Mouse (Mus musculus): Measurements from ENCODE around the gene Syngr3.
A peak's percentile ranks its signal among the peaks of the same experiment; 100 is the strongest.
"Not testable (repeated sequence)": the region's sequence is repeated elsewhere in the genome, so short reads cannot be mapped to it uniquely, and the experiment has no call there.

Gene Syngr3

GRCm38 (mm10) chr17:24719494-24720222 is 29.9 kb upstream of the Syngr3 start:
- DNase-seq (ENCODE audit: low spot score in 2 of 2), result peak; percentile 99

- DNase-seq (ENCODE audit: low spot score in 2 of 2), result not testable (repeated sequence)
Measured at GRCm38 (mm10) chr17:24718938-24719337, 29.2 kb upstream of the Syngr3 start.

- DNase-seq (ENCODE audit: low spot score in 2 of 2), result peak in 1 of 2 experiments; percentile 5
Measured at GRCm38 (mm10) chr17:24717943-24718342, 28.2 kb upstream of the Syngr3 start, which contains the start of the genes Rnf151 and Rps2. Rnf151 (minus strand) TSS chr17:24718063. Rps2 (plus strand) TSS chr17:24718116.

- DNase-seq (ENCODE audit: low spot score in 2 of 2), result peak in 1 of 2 experiments; percentile 5
Measured at GRCm38 (mm10) chr17:24716166-24716682, 26.5 kb upstream of the Syngr3 start.

- DNase-seq (ENCODE audit: low spot score in 2 of 2), result no peak
Measured at GRCm38 (mm10) chr17:24715556-24715955, 25.8 kb upstream of the Syngr3 start.

GRCm38 (mm10) chr17:24708646-24709045 is 18.9 kb upstream of the Syngr3 start:
- DNase-seq (ENCODE audit: low spot score in 2 of 2), result no peak

GRCm38 (mm10) chr17:24707801-24708425 is 18.2 kb upstream of the Syngr3 start:
- DNase-seq (ENCODE audit: low spot score in 2 of 2), result no peak

GRCm38 (mm10) chr17:24706982-24707800 is 17.4 kb upstream of the Syngr3 start, which contains the start of gene Tbl3:
Tbl3 (minus strand) TSS chr17:24707660.
- DNase-seq (ENCODE audit: low spot score in 2 of 2), result peak; percentile 88 to 94

- no peak for DNase-seq (ENCODE audit: low spot score in 2 of 2)
Measured at GRCm38 (mm10) chr17:24705821-24706220, 16.1 kb upstream of the Syngr3 start.

GRCm38 (mm10) chr17:24701251-24701650 is 11.5 kb upstream of the Syngr3 start:
- DNase-seq (ENCODE audit: low spot score in 2 of 2), result no peak

GRCm38 (mm10) chr17:24699473-24699872 is 9.7 kb upstream of the Syngr3 start:
- DNase-seq (ENCODE audit: low spot score in 2 of 2), result no peak

GRCm38 (mm10) chr17:24698715-24699114 is 9.0 kb upstream of the Syngr3 start:
- DNase-seq (ENCODE audit: low spot score in 2 of 2), result no peak

- no peak for DNase-seq (ENCODE audit: low spot score in 2 of 2)
Measured at GRCm38 (mm10) chr17:24697985-24698384, 8.2 kb upstream of the Syngr3 start.

- DNase-seq (ENCODE audit: low spot score in 2 of 2), result peak; percentile 67 to 86
Measured at GRCm38 (mm10) chr17:24696011-24696697, 6.4 kb upstream of the Syngr3 start, which contains the start of the genes Gfer and Noxo1. Gfer (minus strand) TSS chr17:24696156. Noxo1 (plus strand) TSS chr17:24696234.

GRCm38 (mm10) chr17:24695326-24696010 is 5.7 kb upstream of the Syngr3 start:
- no peak for DNase-seq (ENCODE audit: low spot score in 2 of 2)

GRCm38 (mm10) chr17:24692385-24692784 is 2.6 kb upstream of the Syngr3 start:
- no peak for DNase-seq (ENCODE audit: low spot score in 2 of 2)

- no peak for DNase-seq (ENCODE audit: low spot score in 2 of 2)
Measured at GRCm38 (mm10) chr17:24687599-24687998, 2.2 kb downstream of the Syngr3 start.

GRCm38 (mm10) chr17:24687146-24687595 is 2.6 kb downstream of the Syngr3 start:
- no peak for DNase-seq (ENCODE audit: low spot score in 2 of 2)

GRCm38 (mm10) chr17:24686514-24686913 is 3.2 kb downstream of the Syngr3 start:
- DNase-seq (ENCODE audit: low spot score in 2 of 2), result no peak

- no peak for DNase-seq (ENCODE audit: low spot score in 2 of 2)
Measured at GRCm38 (mm10) chr17:24677500-24678080, 12.2 kb downstream of the Syngr3 start.
